Mouse (Mus musculus): Measurements from ENCODE around the gene Nek8.

GRCm38 (mm10) chr11:78172748-78173383 lies 3.6 kb downstream of the Nek8 start:
- TF ChIP-seq ZMIZ1 (IDR thresholded peaks at IDR 0.05; ENCODE audit: low read depth, low read length) (no peak), MYC (IDR thresholded peaks at IDR 0.05; ENCODE audit: low read depth, low read length) (no peak), CTCF (conservative IDR thresholded peaks at IDR 0.05 in 1 of 2, IDR thresholded peaks at IDR 0.05 in 1 of 2; ENCODE audit: low read depth in 2 of 2, low read length in 2 of 2) (no peak), NELFE (IDR thresholded peaks at IDR 0.05; ENCODE audit: low read depth, low read length) (no peak), POLR2AphosphoS2 (IDR thresholded peaks at IDR 0.05; ENCODE audit: low read depth, low read length) (no peak), POLR2A (IDR thresholded peaks at IDR 0.05; ENCODE audit: low read depth, low read length) (no peak), JUND (conservative IDR thresholded peaks at IDR 0.05; ENCODE audit: low read depth, low read length) (no peak), ZKSCAN1 (IDR thresholded peaks at IDR 0.05; ENCODE audit: borderline replicate concordance, low read depth, low read length) (no peak), IRF4 (IDR thresholded peaks at IDR 0.05; ENCODE audit: low read depth, low read length) (no peak), UBTF (IDR thresholded peaks at IDR 0.05; ENCODE audit: low read depth, low read length) (no peak), CHD1 (IDR thresholded peaks at IDR 0.05; ENCODE audit: low read depth, low read length) (no peak), HCFC1 (IDR thresholded peaks at IDR 0.05; ENCODE audit: low read depth, low read length) (no peak), SIN3A (IDR thresholded peaks at IDR 0.05; ENCODE audit: low read length) (no peak), USF1 (IDR thresholded peaks at IDR 0.05; ENCODE audit: low read depth, low read length) (no peak)

All from CH12.LX (cell line).